Mouse (Mus musculus): Measurements from ENCODE around the gene Tnfrsf22.

DNA sequence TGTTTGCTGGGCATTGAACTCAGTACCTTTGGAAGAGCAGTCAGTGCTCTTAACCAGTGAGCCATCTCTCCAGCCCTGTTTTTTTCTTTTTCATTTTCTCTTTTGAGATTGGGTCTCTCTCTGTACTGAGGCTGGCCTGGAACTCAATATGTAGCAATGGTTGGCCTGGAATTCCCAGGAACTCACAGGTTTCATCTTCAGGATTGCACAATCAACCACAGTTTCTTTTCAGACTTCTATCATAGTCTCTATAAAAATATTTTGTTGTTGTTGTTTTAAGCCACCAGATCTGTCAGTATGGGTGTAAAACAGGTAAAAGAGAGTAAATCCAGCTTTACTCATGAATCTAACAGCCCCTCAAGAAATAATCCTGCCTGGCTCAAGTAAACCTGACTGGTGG is 11.3 kb upstream of the Tnfrsf22 start:
- no peak for TF ChIP-seq POLR2A (IDR thresholded peaks at IDR 0.05; ENCODE audit: insufficient read length, low read depth)
- no peak for TF ChIP-seq MAX (IDR thresholded peaks at IDR 0.05; ENCODE audit: low read depth)
- TF ChIP-seq E2F4 (IDR thresholded peaks at IDR 0.05; ENCODE audit: insufficient read depth): no peak
- no peak for TF ChIP-seq USF1 (IDR thresholded peaks at IDR 0.05; ENCODE audit: low read depth)
- no peak for TF ChIP-seq POLR2AphosphoS2 (IDR thresholded peaks at IDR 0.05; ENCODE audit: insufficient read length, low read depth)
- TF ChIP-seq CEBPB (IDR thresholded peaks at IDR 0.05; ENCODE audit: insufficient read depth, poor library complexity, severe bottlenecking): peak; percentile 74; the same call in 1 of the 2 replicates
- TF ChIP-seq TCF12 (IDR thresholded peaks at IDR 0.05; ENCODE audit: insufficient read depth, poor library complexity, severe bottlenecking): no peak
- no peak for TF ChIP-seq MYOG (IDR thresholded peaks at IDR 0.05; ENCODE audit: control insufficient read depth in 1 of 3, insufficient read depth in 1 of 3, insufficient read length in 2 of 3, low read depth in 2 of 3)
- no peak for TF ChIP-seq TCF3 (IDR thresholded peaks at IDR 0.05; ENCODE audit: insufficient read length, low read depth)
- no peak for TF ChIP-seq SRF (IDR thresholded peaks at IDR 0.05; ENCODE audit: control insufficient read depth, insufficient read length, low read depth)
- TF ChIP-seq REST (IDR thresholded peaks at IDR 0.05; ENCODE audit: insufficient read depth, insufficient read length): no peak

All from myocyte (in vitro differentiated cells).